Mouse (Mus musculus) heart, postnatal 25 days (tissue): ENCODE measurements around the gene AF067063. TPM values are rescaled to one million over a fixed set of nuclear protein-coding genes. Genes with fewer than 3 reads are reported as not detected.
"Not testable (repeated sequence)": the region's sequence is repeated elsewhere in the genome, so short reads cannot be mapped to it uniquely, and the experiment has no call there.

Experiments
- DNase-seq: peaks from one replicate; pipeline ENCODE4 v3.0.0; 2022; ENCODE audit warnings: low spot score
- intact Hi-C: fragments of 180-260 bp; cut with DNase I; formaldehyde crosslinking; loops from one replicate; pipeline ENCODE4 v1.15.1; 2025
- total RNA-seq, 2 experiments: library from RNA; stranded (reverse); gene quantifications; 2 replicates each; pipeline ENCODE4 v1.2.3; 2021

The AF067063 gene
- total RNA-seq, result not detected

- intact Hi-C loops, DNase-seq: not testable (repeated sequence)
Measured at GRCm38 (mm10) chr13:119830116-119830515, at the start of gene AF067063. Gene AF067063 (minus strand): TSS chr13:119830216.

- intact Hi-C loops, DNase-seq: not testable (repeated sequence)
Measured at GRCm38 (mm10) chr13:119864395-119864999, 34.5 kb upstream of the AF067063 start.

- DNase-seq, intact Hi-C loops: not testable (repeated sequence)
Measured at GRCm38 (mm10) chr13:119862399-119862798, 32.4 kb upstream of the AF067063 start.

- DNase-seq, intact Hi-C loops: not testable (repeated sequence)
Measured at GRCm38 (mm10) chr13:119839982-119840381, 10.0 kb upstream of the AF067063 start.

- intact Hi-C loops, DNase-seq: not testable (repeated sequence)
Measured at GRCm38 (mm10) chr13:119837719-119838337, 7.8 kb upstream of the AF067063 start.

DNA sequence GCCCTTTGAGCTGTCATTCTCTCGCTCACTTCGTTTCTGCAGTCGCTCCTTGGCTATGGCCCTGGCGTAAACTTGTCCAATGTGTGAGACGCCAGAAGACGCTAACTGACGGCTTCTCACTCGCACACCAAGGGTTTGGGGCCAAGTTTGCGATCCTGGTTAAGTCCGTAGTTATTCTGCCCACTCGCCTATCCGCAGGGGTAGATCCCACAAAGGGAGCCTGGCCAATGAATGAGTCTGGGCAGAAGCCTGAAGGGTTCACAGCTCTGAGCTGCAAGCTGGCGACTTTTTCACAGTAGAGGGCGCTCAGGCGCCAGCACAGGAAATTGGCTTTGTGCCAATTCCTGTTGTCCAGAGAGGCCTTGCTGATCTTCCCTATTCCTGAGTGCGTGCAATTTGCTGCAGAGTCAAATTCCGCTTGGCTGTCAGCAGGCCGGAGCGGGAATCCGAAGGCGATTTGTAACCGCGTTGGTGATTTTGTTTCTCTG is 6.4 kb upstream of the AF067063 start:
- intact Hi-C loops, DNase-seq: not testable (repeated sequence)

DNA sequence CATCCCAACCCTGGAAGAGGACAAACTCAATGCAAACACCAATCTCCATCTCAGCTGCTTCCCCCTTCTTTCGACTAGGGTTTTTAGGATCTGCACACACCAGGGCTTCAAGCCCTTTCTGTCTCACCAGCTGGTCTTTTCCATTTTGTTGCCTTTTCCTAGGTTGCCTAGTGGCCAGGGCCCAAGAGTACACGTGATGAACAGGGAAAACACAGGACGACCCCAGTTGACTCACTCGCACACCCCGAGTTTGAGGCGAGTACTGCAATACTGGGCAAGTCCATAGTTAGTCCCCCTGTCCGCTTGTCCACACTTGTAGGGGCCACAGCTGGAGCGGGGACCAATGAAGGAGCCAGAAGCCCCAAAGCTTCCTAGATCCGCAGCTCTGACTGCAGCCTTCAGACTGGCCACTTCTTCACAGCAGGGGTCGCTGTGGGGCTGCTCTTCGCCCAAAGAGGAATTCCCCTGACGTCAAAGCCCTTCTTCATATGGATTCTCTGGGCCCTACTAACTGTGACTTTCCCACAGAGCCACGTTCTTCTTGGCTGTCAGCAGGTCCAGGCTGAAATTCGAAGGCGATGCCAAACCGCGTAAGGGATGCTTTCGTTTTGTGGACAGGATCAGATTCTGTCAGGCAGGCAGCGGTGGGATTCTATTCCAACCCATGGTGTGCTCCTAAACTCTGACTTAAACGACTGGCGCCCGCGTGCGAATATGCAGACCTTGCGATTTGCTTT is 5.5 kb upstream of the AF067063 start, which contains the start of gene D13Ertd608e:
TSS of gene D13Ertd608e (plus strand) at position 687 of the 737 bp plus-strand sequence.
- DNase-seq, intact Hi-C loops: not testable (repeated sequence)

GRCm38 (mm10) chr13:119817579-119818206 is 12.3 kb downstream of the AF067063 start:
- DNase-seq, result no peak

GRCm38 (mm10) chr13:119816798-119817197 is 13.2 kb downstream of the AF067063 start:
- intact Hi-C loops, result no loop called here
- DNase-seq, result no peak

More at GRCm38 (mm10) chr13:119817579-119818206, 12.3 kb downstream of the AF067063 start:
- intact Hi-C loops, result no loop called here

- intact Hi-C loops, result no loop called here
- DNase-seq, result no peak
Measured at GRCm38 (mm10) chr13:119810031-119810430, 20.0 kb downstream of the AF067063 start.

GRCm38 (mm10) chr13:119808937-119809336 is 21.1 kb downstream of the AF067063 start:
- intact Hi-C loops, result no loop called here
- no peak for DNase-seq

- intact Hi-C loops, result no loop called here
- no peak for DNase-seq
Measured at GRCm38 (mm10) chr13:119797656-119798055, 32.4 kb downstream of the AF067063 start.

DNA sequence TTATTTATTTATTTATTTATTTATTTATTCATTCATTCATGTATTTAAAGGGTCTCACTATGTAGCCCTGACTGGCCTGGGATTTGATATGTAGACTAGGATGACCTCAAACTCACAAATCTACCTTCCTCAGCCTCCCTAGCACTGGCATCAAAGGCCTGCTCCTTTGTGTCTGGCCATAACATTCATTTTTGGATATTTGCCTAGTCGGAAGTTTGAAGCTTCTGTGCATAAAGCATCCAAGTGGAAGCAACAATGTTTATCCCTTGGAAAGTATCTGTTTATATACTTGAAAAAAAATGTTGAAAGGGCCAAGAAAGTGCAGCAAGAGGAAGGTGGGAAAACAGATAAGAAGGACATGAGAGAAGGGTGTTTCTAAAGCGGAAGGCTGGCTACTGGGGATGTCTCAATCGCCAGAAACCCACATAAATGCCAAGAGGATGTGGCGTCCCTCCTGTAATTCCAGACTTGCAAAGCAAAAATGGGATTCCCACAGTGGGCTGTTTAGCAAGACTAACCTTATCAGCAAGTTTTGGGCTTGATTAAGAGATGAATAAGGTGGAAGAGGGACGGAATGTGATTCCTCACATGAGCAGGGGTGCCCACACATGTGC is 37.1 kb downstream of the AF067063 start:
- intact Hi-C loops, result loop anchor here (5.0 kb wide), 4 partner anchors 36 to 156 kb away; partner anchors contain the start of genes Hmgcs1 and Nim1k
- no peak for DNase-seq

DNA sequence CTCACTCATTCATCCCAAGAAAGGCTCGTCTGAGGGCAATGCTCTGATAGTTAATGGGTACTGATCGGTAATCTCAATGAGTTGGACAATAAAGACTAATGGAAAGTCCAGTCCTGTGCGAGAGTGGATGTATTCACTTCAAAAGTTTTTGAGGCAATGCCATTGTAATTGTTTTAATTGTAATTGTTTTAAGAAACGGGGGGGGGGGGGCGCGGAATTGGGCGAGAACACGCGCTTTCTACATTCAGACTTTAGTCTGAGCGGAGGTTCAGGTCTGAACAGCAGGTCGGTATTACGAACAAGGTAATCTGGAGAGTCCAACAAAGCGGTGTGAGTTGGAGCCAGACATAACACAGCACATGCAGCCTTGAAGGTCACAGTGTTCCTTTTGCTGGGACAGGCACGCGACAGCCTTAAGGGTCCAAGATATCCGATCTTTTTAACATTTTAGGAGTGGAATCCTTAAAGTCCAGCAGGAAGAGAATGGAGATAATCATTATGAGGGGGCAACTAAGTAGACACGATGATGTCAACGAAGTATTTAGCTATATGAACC is 38.4 kb downstream of the AF067063 start:
- DNase-seq, result no peak
- intact Hi-C loops, result loop anchor here (5.0 kb wide), 4 partner anchors 34 to 154 kb away; partner anchors contain the start of genes Hmgcs1 and Nim1k

GRCm38 (mm10) chr13:119790761-119791579 is 39.0 kb downstream of the AF067063 start, which contains the start of gene Zfp131:
Gene Zfp131 (minus strand): TSS chr13:119790889.
- DNase-seq, result peak; percentile 91
- intact Hi-C loops, result loop anchor here (5.0 kb wide), 4 partner anchors 34 to 154 kb away; partner anchors contain the start of genes Hmgcs1 and Nim1k

- intact Hi-C loops, result loop anchor here (5.0 kb wide), 4 partner anchors 33 to 153 kb away; partner anchors contain the start of genes Hmgcs1 and Nim1k
- peak; percentile 12 for DNase-seq
Measured at GRCm38 (mm10) chr13:119789851-119790717, 39.9 kb downstream of the AF067063 start.

DNA sequence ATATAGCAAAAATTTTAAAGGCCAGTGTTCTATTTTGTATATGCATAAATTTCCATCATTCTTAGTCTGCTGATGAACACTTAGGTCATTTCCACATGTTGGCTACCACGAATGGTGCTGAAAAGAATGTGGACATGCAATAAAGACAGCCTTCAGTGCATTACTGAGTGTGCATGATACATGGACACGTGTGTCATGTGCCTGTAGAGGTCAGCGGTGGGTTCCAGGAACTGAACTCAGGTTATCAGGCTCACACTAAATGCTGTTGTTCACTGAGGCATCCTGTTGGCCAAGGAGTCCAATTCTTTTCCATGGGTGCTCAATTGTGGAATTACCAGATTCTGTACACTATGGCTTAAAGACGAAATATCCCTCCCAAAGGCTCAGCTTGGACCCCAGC is 46.4 kb downstream of the AF067063 start:
- no peak for DNase-seq
- intact Hi-C loops, result no loop called here
